Mouse (Mus musculus) kidney, postnatal 0 days (tissue): ENCODE data around the gene Fyb. TPM values are rescaled to one million over a fixed set of nuclear protein-coding genes. Genes with fewer than 3 reads are reported as not detected.

Experiments used
- ATAC-seq: fragments of 200-750 bp; cut with Nextera tagmentation; replicated peaks from 2 replicates; pipeline ENCODE4 v1.8.0; 2017; ENCODE audit warnings: low read depth, moderate number of reproducible peaks, moderate TSS enrichment, moderate library complexity; ENCODE audit not compliant: low FRiP score
- DNase-seq: peaks from one replicate; pipeline ENCODE4 v3.0.0-alpha.2; 2016; ENCODE audit warnings: low spot score
- H3K27ac ChIP-seq: fragments of 300-500 bp; sonication (generic); 2 replicates; pipeline ENCODE4 v1.5.1; 2014; ENCODE audit warnings: mild to moderate bottlenecking
- H3K27me3 ChIP-seq: fragments of 300-500 bp; sonication (generic); 2 replicates; pipeline ENCODE4 v1.6.1; 2014; ENCODE audit warnings: low read length, mixed read lengths; ENCODE audit not compliant: insufficient read depth
- H3K36me3 ChIP-seq: fragments of 300-500 bp; sonication (generic); 2 replicates; pipeline ENCODE4 v1.6.1; 2014; ENCODE audit warnings: low read length, mixed read lengths; ENCODE audit not compliant: insufficient read depth
- H3K4me1 ChIP-seq: fragments of 300-500 bp; sonication (generic); replicated peaks from 2 replicates; pipeline ENCODE4 v1.6.1; 2014; ENCODE audit warnings: antibody characterized with exemption, low read length, mixed read lengths; ENCODE audit not compliant: insufficient read depth
- H3K4me2 ChIP-seq: fragments of 300-500 bp; sonication (generic); 2 replicates; pipeline ENCODE4 v1.6.1; 2014; ENCODE audit warnings: mild to moderate bottlenecking, low read length, moderate library complexity, mixed read lengths
- H3K4me3 ChIP-seq: fragments of 300-500 bp; sonication (generic); replicated peaks from 2 replicates; pipeline ENCODE4 v1.5.1; 2014; ENCODE audit warnings: low read depth, low read length
- H3K9ac ChIP-seq: fragments of 300-500 bp; sonication (generic); 2 replicates; pipeline ENCODE4 v1.6.1; 2014; ENCODE audit warnings: low read depth, low read length
- H3K9me3 ChIP-seq: fragments of 300-500 bp; sonication (generic); replicated peaks from 2 replicates; pipeline ENCODE4 v1.6.1; 2016; ENCODE audit warnings: low read length, inconsistent platforms, mixed read lengths
- CTCF ChIP-seq: IDR thresholded peaks from 2 replicates; pipeline ENCODE4 v1.5.1; 2016; ENCODE audit warnings: antibody characterized with exemption, low read depth, mild to moderate bottlenecking, moderate library complexity
- WGBS: fragments of 180-500 bp; shearing (Covaris S2); extraction: QIAGEN DNeasy Blood & Tissue Kit; methylation state at CpG from one replicate; pipeline ENCODE4 v1.1.7; 2014; 5-methylcytosine and 5-hydroxymethylcytosine counted together
- polyA plus RNA-seq: library from polyadenylated mRNA; unstranded; fragments of >200 nt; fragmentation: Nextera tagmentation; extraction: Ambion mirVana; gene quantifications from 2 replicates; pipeline ENCODE4 v1.2.1, GENCODE M21; 2015

Fyb gene
- polyA plus RNA-seq, 1 experiment from 2014 or later: 4.3 TPM

- Histone ChIP-seq H3K4me1 (no peaks in the 10 kb centered on the region), H3K36me3 (no peaks in the 10 kb centered on the region), H3K4me2 (no peak overlapping the region), H3K4me3 (no peak overlapping the region), H3K27ac (no peak overlapping the region), H3K9me3 (no peaks in the 10 kb centered on the region), H3K27me3 (no peaks in the 10 kb centered on the region), H3K9ac (no peak overlapping the region)
- ATAC-seq (no peak), DNase-seq (no peak)
- no peak for TF ChIP-seq CTCF
- whole genome bisulfite sequencing: 81% methylated on average over 4 of the region's 4 CpGs
Measured at GRCm38 (mm10) chr15:6658081-6658480, 135.4 kb downstream of the Fyb start.

- H3K27me3 ChIP-seq: no peaks in the 10 kb centered on the region
- ATAC-seq (0 out of 2 replicates have a peak, but pooled peaks have one; percentile 43), DNase-seq (peak; percentile 54)
- H3K36me3 ChIP-seq: no peaks in the 10 kb centered on the region
- no peak overlapping the region for H3K4me2 ChIP-seq
- H3K9me3 ChIP-seq: no peaks in the 10 kb centered on the region
- H3K4me1 ChIP-seq: no peaks in the 10 kb centered on the region
- TF ChIP-seq CTCF: no peak
- no peak overlapping the region for H3K9ac ChIP-seq
- H3K4me3 ChIP-seq: no peak overlapping the region
- WGBS: 14% methylated on average over 3 of the region's 3 CpGs
- no peak overlapping the region for H3K27ac ChIP-seq
Measured at GRCm38 (mm10) chr15:6661951-6662350, 139.3 kb downstream of the Fyb start.

DNA sequence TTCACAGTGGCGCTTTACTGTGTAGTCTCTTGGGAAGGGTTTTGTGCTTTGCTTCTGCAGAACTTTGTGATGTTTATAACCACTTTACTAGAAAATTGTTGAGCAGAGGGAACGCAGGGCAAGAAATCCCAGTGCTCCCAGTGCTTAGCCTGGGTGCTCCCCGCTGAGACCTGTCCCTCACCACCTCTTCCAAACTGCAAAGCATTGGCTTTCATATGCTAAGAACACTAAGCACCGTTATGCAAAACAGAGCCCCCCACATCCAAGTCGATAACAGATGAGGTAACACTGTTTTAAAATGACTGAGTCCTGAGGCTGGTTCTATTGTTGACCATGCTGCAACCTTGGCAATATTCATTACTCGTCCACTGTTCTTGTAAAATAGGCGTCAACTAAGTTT lies 141.3 kb downstream of the Fyb start:
- no peak for DNase-seq
- H3K9ac ChIP-seq: no peak overlapping the region
- H3K36me3 ChIP-seq: no peaks in the 10 kb centered on the region
- no peaks in the 10 kb centered on the region for H3K4me1 ChIP-seq
- H3K4me3 ChIP-seq: no peak overlapping the region
- no peak overlapping the region for H3K4me2 ChIP-seq
- no peak overlapping the region for H3K27ac ChIP-seq
- WGBS: 74% methylated on average over 7 of the region's 7 CpGs
- no peak for ATAC-seq
- no peak for TF ChIP-seq CTCF
- no peaks in the 10 kb centered on the region for H3K9me3 ChIP-seq
- no peaks in the 10 kb centered on the region for H3K27me3 ChIP-seq

- no peak overlapping the region for H3K4me2 ChIP-seq
- no peaks in the 10 kb centered on the region for H3K9me3 ChIP-seq
- 44% methylated on average over 5 of the region's 5 CpGs for WGBS
- ATAC-seq: no peak
- no peak overlapping the region for H3K9ac ChIP-seq
- no peaks in the 10 kb centered on the region for H3K36me3 ChIP-seq
- no peaks in the 10 kb centered on the region for H3K4me1 ChIP-seq
- TF ChIP-seq CTCF: no peak
- peak; percentile 12 for DNase-seq
- no peak overlapping the region for H3K4me3 ChIP-seq
- H3K27me3 ChIP-seq: no peaks in the 10 kb centered on the region
- no peak overlapping the region for H3K27ac ChIP-seq
Measured at GRCm38 (mm10) chr15:6666072-6666471, 143.4 kb downstream of the Fyb start.

DNA sequence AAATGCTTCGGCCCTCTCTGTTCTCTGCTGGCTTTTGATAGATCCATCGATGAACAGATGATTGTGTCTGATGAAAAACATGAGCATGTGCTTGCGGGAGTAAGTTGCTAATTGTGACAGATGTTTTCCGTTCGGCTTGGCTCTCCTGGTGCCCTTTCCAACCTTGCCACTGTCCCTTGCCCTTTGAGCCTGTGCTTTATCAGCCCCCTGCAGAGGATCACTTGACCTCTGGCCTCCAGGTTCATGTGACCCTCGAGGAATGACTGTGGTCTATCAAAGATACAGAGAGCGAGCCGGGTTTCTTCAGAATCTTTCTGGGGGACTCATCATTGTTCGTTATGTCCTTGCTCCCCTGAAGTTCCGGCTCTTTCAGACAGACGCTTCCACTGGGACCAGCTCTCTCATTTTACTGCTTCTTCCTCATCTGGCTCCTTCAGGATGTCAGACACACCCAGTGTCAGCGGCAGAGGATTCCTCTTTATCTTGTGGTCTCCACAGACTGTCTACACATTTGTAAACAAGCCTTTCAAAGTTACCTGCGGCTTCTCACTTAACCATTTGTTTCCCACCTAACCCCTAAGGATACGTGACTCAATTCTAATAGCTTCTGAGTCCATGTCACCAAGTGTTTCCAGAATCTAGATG lies 146.3 kb downstream of the Fyb start:
- no peaks in the 10 kb centered on the region for H3K36me3 ChIP-seq
- H3K27ac ChIP-seq: no peak overlapping the region
- no peak overlapping the region for H3K4me3 ChIP-seq
- 45% methylated on average over 14 of the region's 14 CpGs for WGBS
- H3K4me2 ChIP-seq: no peak overlapping the region
- ATAC-seq (no peak), DNase-seq (no peak)
- H3K9ac ChIP-seq: no peak overlapping the region
- no peaks in the 10 kb centered on the region for H3K27me3 ChIP-seq
- no peak for TF ChIP-seq CTCF
- H3K4me1 ChIP-seq: no peaks in the 10 kb centered on the region
- H3K9me3 ChIP-seq: no peaks in the 10 kb centered on the region

DNA sequence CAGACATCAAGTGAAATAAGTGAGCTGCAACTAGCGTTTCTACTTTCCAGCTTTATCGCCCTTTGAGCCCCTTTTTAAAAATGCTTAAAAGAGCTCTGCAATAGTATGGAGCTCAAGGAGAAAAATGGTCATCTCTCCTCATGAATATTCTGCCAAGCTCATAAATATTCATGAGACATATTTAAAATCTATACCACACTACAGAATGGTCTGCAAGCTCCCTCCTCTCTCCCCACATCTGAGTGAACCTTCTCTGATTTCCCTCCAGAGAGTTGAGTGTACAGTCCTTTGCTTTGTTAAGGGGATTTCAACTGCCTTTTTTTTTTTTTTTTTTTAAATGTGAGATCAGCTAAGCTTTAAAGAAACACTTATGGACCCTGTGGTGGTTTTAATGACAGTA lies 155.8 kb downstream of the Fyb start:
- no peak overlapping the region for H3K27ac ChIP-seq
- no peak overlapping the region for H3K9ac ChIP-seq
- H3K27me3 ChIP-seq: no peaks in the 10 kb centered on the region
- H3K36me3 ChIP-seq: no peaks in the 10 kb centered on the region
- no peak for TF ChIP-seq CTCF
- ATAC-seq (no peak), DNase-seq (no peak)
- H3K4me1 ChIP-seq: no peaks in the 10 kb centered on the region
- WGBS: 83% methylated on average over 2 of the region's 2 CpGs
- no peak overlapping the region for H3K4me2 ChIP-seq
- no peaks in the 10 kb centered on the region for H3K9me3 ChIP-seq
- no peak overlapping the region for H3K4me3 ChIP-seq

GRCm38 (mm10) chr15:6702164-6702563 lies 179.5 kb downstream of the Fyb start:
- ATAC-seq: no peak
- H3K9ac ChIP-seq: no peak overlapping the region
- H3K4me3 ChIP-seq: no peak overlapping the region
- H3K4me2 ChIP-seq: no peak overlapping the region
- 65% methylated on average over 2 of the region's 2 CpGs for WGBS
- peak; percentile 51; the same call in 1 of the 2 replicates for TF ChIP-seq CTCF
- H3K36me3 ChIP-seq: no peaks in the 10 kb centered on the region
- DNase-seq: no peak
- no peaks in the 10 kb centered on the region for H3K4me1 ChIP-seq
- H3K27me3 ChIP-seq: peaks cover 8% of the 10 kb centered on the region
- H3K9me3 ChIP-seq: no peaks in the 10 kb centered on the region
- H3K27ac ChIP-seq: no peak overlapping the region
